Mouse (Mus musculus) heart, embryonic 14.5 days (tissue): Measurements from ENCODE around the gene Ttc23. TPM values are rescaled to one million over a fixed set of nuclear protein-coding genes. Genes with fewer than 3 reads are reported as not detected.

Experiments used
- ATAC-seq: fragments of 200-750 bp; cut with Nextera tagmentation; 2 replicates; pipeline ENCODE4 v1.8.0; 2017; ENCODE audit warnings: low read depth, moderate TSS enrichment; ENCODE audit not compliant: insufficient number of reproducible peaks, insufficient read depth, low FRiP score
- H3K27ac ChIP-seq, 2 experiments: fragments of 200-500 bp in 1 of 2; fragments of 300-500 bp in 1 of 2; sonication (generic) in 1 of 2; replicated peaks in 1 of 2; 2 replicates each; pipeline ENCODE4 v1.5.1; 2012 to 2014; ENCODE audit warnings: low read depth in 2 of 2, low read length in 2 of 2, control low read depth in 1 of 2, mild to moderate bottlenecking in 1 of 2, mixed read lengths in 1 of 2; ENCODE audit not compliant: control insufficient read depth in 1 of 2, insufficient read depth in 1 of 2
- H3K27me3 ChIP-seq: fragments of 300-500 bp; sonication (generic); 2 replicates; pipeline ENCODE4 v1.6.1; 2014; ENCODE audit warnings: mild to moderate bottlenecking, low read length, control low read depth; ENCODE audit not compliant: control insufficient read depth, insufficient read depth
- H3K36me3 ChIP-seq: fragments of 300-500 bp; sonication (generic); 2 replicates; pipeline ENCODE4 v1.6.1; 2014; ENCODE audit warnings: mild to moderate bottlenecking, control low read depth, low read length, mixed read lengths; ENCODE audit not compliant: control insufficient read depth, insufficient read depth
- H3K4me1 ChIP-seq, 2 experiments: fragments of 200-500 bp in 1 of 2; fragments of 300-500 bp in 1 of 2; sonication (generic) in 1 of 2; 2 replicates each; pipeline ENCODE4 v1.6.1; 2012 to 2014; ENCODE audit warnings: low read length in 2 of 2, control low read depth in 1 of 2, mixed read lengths in 1 of 2; ENCODE audit not compliant: control insufficient read depth in 2 of 2, insufficient read depth in 2 of 2
- H3K4me2 ChIP-seq: fragments of 300-500 bp; sonication (generic); 2 replicates; pipeline ENCODE4 v1.6.1; 2014; ENCODE audit warnings: mild to moderate bottlenecking, low read length
- H3K4me3 ChIP-seq, 2 experiments: fragments of 200-500 bp in 1 of 2; fragments of 300-500 bp in 1 of 2; sonication (generic) in 1 of 2; 2 replicates each; pipeline ENCODE4 v1.5.1; 2012 to 2014; ENCODE audit warnings: low read length in 2 of 2, mild to moderate bottlenecking in 2 of 2, control low read depth in 1 of 2, low read depth in 1 of 2, moderate library complexity in 1 of 2; ENCODE audit not compliant: control insufficient read depth in 1 of 2, insufficient read depth in 1 of 2
- H3K9ac ChIP-seq: fragments of 300-500 bp; sonication (generic); 2 replicates; pipeline ENCODE4 v1.6.1; 2014; ENCODE audit warnings: mild to moderate bottlenecking, low read length
- H3K9me3 ChIP-seq: fragments of 300-500 bp; sonication (generic); 2 replicates; pipeline ENCODE4 v1.6.1; 2016; ENCODE audit warnings: low read length, control low read depth; ENCODE audit not compliant: control insufficient read depth
- WGBS: fragments of 180-500 bp; shearing (Covaris S2); extraction: QIAGEN DNeasy Blood & Tissue Kit; methylation state at CpG from one replicate; pipeline ENCODE4 v1.1.7; 2014; 5-methylcytosine and 5-hydroxymethylcytosine counted together
- polyA plus RNA-seq: library from polyadenylated mRNA; unstranded; fragments of >200 nt; fragmentation: Nextera tagmentation; extraction: Ambion mirVana; gene quantifications from 2 replicates; pipeline ENCODE4 v1.2.1, GENCODE M21; 2014

Ttc23 gene
- polyA plus RNA-seq: 20.3 and 20.9 TPM in 2 replicates

DNA sequence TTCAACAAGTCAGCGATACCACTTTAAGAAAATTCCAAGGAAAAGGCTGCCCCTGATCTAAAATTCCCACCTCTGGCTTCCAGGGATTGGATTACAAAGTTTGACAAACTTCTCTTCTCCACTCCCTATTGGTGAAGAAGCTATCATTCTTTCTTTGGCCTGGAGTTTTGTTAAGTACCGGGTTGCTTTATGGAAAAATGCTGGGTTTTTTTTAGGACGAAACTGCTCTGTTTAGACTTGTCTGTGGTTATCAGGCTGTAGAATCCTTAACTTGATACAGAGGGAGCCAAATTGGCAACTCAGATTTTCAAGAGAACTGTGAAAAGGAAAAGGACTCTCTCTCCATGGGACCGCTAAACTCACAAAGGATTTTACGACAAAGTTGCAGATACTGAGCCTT, at the start of gene Ttc23:
Gene Ttc23, plus strand, starts transcription at position 134 of the 400 bp plus-strand sequence.
- H3K4me1 ChIP-seq: peaks cover 4 to 35% of the 10 kb centered on the region in 2 experiments
- peak within 1 kb of the TSS; percentile 86 for H3K9ac ChIP-seq
- ATAC-seq: no peak
- no peaks in the 10 kb centered on the region for H3K36me3 ChIP-seq
- peak within 1 kb of the TSS; percentile 69 to 89 for H3K4me3 ChIP-seq
- no peaks in the 10 kb centered on the region for H3K9me3 ChIP-seq
- H3K4me2 ChIP-seq: peak within 1 kb of the TSS; percentile 83
- under 1% methylated on average over 5 of the region's 5 CpGs for WGBS
- H3K27ac ChIP-seq: peak within 1 kb of the TSS; percentile 67 to 71; a peak in 3 of 4 replicates
- no peaks in the 10 kb centered on the region for H3K27me3 ChIP-seq

DNA sequence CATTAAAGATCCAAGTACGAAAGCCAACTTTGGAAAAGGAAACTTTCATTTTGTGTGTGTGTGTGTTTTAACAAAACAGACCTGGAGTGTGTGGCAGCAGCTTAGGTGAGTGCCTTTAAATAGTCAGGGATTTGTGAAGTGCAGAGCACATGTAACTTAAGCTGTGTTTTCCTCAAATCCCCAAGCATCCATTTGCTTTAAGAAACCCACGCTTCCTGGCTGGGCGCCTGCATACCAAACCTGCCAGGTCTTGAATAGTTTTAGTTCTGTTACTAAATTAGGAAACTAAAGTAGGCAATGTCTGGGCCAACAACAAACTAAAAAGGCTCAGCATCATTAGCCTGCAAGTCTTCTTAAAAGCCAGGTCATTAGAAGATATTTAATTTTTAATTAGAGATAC, 49.2 kb upstream of the Ttc23 start:
- peak overlapping the region; percentile 18 to 77 for H3K27ac ChIP-seq
- WGBS: 47% methylated on average over 3 of the region's 3 CpGs

DNA sequence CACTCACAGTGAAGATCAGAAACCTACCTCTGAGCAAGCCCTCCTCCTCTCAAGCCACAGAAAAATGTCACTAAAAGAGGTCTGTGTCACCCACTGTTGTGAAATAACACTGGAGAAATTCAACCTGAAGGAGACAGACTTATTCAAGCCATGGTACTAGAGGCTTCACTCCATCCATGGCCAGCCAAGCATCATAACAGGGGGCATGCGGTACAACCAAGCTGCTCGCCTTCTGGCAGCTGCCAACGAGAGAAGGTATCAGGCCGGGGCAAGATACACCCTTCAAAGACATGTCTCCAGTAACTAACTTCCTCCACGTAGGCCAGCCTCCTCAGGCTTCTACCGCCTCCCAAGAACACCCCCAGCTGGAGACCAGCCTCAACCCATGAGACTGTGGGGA, 42.1 kb upstream of the Ttc23 start:
- 74% methylated on average over 6 of the region's 6 CpGs for WGBS
- Histone ChIP-seq H3K27ac (no peak overlapping the region), H3K9ac (no peak overlapping the region)

More for the DNA sequence above, 49.2 kb upstream of the Ttc23 start:
- Histone ChIP-seq H3K36me3 (no peaks in the 10 kb centered on the region), H3K4me1 (peaks cover 16 to 24% of the 10 kb centered on the region in 2 experiments), H3K27me3 (no peaks in the 10 kb centered on the region), H3K4me3 (no peak overlapping the region), H3K9me3 (no peaks in the 10 kb centered on the region), H3K4me2 (0 out of 2 replicates have a peak overlapping the region, but pooled peaks have one; percentile 18), H3K9ac (no peak overlapping the region)
- no peak for ATAC-seq

DNA sequence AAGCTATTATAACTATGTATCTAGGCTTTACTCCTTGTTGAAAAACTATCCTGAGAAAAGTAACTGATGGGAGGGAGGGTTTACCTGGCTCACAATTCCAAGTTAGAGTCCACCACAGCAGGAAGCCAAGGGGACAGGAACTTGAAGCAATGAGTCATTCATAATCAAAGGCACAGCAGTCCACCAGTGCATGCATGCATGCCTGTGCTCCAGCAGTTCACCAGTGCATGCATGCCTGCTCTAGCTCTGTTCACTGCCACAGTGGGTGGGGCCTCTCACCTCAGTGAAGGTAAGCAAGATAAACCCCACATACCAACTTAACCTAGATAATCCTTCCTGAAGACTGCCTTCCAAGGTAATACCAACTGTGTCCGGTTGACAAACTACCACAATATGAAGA, 41.0 kb upstream of the Ttc23 start:
- Histone ChIP-seq H3K4me1 (peaks cover 2 to 12% of the 10 kb centered on the region in 2 experiments; a peak in 3 of 4 replicates), H3K9ac (no peak overlapping the region), H3K9me3 (no peaks in the 10 kb centered on the region), H3K27ac (no peak overlapping the region), H3K4me3 (no peak overlapping the region), H3K27me3 (no peaks in the 10 kb centered on the region), H3K36me3 (no peaks in the 10 kb centered on the region), H3K4me2 (no peak overlapping the region)
- WGBS: 77% methylated on average over 1 of the region's 1 CpGs
- ATAC-seq: no peak

More for the DNA sequence above, 42.1 kb upstream of the Ttc23 start:
- no peak overlapping the region for H3K4me2 ChIP-seq
- H3K4me1 ChIP-seq: peaks cover 2 to 12% of the 10 kb centered on the region in 2 experiments; a peak in 3 of 4 replicates
- no peak for ATAC-seq
- H3K27me3 ChIP-seq: no peaks in the 10 kb centered on the region
- no peak overlapping the region for H3K4me3 ChIP-seq
- H3K9me3 ChIP-seq: no peaks in the 10 kb centered on the region
- no peaks in the 10 kb centered on the region for H3K36me3 ChIP-seq

DNA sequence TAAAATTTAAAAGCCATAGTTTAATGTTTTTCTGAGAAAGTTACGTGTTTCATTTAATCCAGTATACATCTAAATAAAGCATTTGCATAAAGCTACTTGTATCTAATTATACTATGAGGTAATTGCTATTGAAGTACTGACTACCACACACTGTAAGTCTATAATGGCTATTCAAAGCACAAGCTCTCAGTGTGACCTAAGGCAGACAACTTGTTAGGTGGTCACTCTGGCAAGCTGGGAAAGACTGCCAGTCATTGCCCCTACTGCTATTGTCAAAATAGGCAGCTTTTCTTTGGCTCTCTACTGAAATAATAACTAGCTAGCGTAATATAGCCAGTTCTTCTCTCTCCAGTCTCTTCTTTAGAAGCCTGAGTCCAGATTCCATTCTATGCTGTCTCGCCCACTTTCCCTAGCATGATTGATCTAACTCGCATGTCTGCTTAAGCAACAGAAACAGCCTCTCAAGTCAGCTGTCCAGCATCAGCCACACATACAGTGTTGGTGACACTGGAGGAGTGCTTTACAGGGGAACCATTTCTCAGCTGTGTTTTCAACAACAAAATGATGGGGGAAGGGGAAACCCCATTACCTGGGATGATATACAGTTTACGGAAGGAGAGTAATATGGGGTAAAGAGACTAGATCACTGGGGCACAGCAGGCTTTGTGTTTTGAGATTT, 39.4 kb upstream of the Ttc23 start:
- ATAC-seq: no peak
- H3K4me2 ChIP-seq: no peak overlapping the region; the same call in 1 of the 2 replicates
- H3K36me3 ChIP-seq: no peaks in the 10 kb centered on the region
- no peak overlapping the region for H3K9ac ChIP-seq
- H3K4me3 ChIP-seq: no peak overlapping the region
- H3K4me1 ChIP-seq: peaks cover 2 to 12% of the 10 kb centered on the region in 2 experiments; a peak in 3 of 4 replicates
- H3K27ac ChIP-seq: peak overlapping the region; percentile 25 to 53; a peak in 3 of 4 replicates
- H3K27me3 ChIP-seq: no peaks in the 10 kb centered on the region
- 52% methylated on average over 5 of the region's 5 CpGs for WGBS
- H3K9me3 ChIP-seq: no peaks in the 10 kb centered on the region

DNA sequence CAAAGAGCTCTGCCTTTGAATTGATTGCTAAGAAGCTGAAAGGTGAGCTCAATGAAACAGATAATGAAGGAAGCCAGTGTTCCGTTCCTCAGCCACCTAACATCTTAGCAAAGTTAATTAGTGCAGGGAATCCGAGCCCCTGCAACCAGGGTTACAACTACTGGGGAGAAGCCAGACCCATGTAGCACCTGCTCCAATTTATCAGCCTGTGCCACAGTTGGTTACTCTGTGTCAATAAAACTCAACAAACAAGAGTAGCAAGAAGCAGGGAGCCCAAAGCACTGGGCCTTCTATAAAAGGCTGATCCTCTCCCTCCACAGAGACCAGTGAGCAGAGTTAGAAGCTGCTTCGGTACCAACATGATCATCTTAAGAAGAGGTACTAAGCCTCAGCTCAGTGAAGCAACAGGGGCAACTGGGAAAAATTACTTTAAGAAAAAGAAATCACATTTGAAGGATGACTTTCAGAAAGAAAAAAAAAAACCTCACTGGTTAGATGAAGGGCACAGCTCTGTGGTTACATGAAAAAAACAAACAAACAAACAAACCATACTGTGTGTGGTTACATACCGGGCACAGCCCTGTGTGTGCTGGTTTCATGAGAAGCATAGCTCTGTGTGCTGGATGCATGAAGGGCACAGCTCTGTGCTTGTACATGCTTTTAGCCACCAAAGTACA, 38.7 kb upstream of the Ttc23 start:
- Histone ChIP-seq H3K27ac (peak overlapping the region in 1 of 2 experiments; percentile 53; a peak in 2 of 4 replicates), H3K9ac (no peak overlapping the region), H3K4me1 (peaks cover 4 to 17% of the 10 kb centered on the region in 2 experiments), H3K36me3 (no peaks in the 10 kb centered on the region), H3K9me3 (no peaks in the 10 kb centered on the region), H3K27me3 (no peaks in the 10 kb centered on the region), H3K4me2 (no peak overlapping the region; the same call in 1 of the 2 replicates), H3K4me3 (no peak overlapping the region)
- 63% methylated on average over 4 of the region's 4 CpGs for WGBS
- no peak for ATAC-seq

DNA sequence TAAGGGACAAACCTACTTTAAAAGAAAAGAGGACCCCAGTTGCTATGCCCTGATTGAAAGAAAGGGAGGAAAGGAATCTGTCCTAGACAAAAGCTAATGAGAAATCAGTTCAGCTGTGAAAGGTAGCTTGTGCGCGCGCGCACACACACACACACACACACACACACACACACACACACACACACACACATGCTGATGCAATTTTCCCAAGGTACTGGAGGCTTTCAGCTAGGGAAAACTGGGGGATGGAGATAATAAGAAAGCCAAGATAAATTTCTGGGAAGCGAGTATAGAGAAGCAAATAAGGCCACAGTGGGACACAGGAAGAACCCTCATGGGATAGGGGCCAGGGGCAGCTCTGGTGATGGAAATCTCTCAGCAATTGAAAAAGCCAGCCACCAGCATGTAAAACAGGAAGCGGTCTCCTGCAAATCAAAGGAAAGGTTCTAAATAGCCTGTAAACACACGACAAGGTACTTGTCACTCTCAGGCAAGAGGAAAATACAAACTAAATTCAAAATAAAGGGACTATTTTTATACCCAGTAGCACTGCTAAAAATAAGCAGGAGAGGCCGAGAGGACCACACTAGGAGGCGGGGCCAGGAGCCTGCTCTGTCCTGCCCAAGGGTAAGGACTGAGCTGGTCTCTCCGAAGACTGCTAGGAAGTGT, 33.3 kb upstream of the Ttc23 start:
- Histone ChIP-seq H3K4me1 (peaks cover 16 to 38% of the 10 kb centered on the region in 2 experiments), H3K4me2 (peak overlapping the region; percentile 56), H3K36me3 (no peaks in the 10 kb centered on the region), H3K27me3 (no peaks in the 10 kb centered on the region), H3K4me3 (no peak overlapping the region; a peak in 1 of 4 replicates), H3K27ac (peak overlapping the region; percentile 80 to 89), H3K9me3 (no peaks in the 10 kb centered on the region), H3K9ac (peak overlapping the region; percentile 44; the same call in 1 of the 2 replicates)
- peak; percentile 79 for ATAC-seq
- WGBS: 39% methylated on average over 10 of the region's 10 CpGs
